Mouse (Mus musculus): ENCODE data around the gene 1700016D06Rik.

DNA sequence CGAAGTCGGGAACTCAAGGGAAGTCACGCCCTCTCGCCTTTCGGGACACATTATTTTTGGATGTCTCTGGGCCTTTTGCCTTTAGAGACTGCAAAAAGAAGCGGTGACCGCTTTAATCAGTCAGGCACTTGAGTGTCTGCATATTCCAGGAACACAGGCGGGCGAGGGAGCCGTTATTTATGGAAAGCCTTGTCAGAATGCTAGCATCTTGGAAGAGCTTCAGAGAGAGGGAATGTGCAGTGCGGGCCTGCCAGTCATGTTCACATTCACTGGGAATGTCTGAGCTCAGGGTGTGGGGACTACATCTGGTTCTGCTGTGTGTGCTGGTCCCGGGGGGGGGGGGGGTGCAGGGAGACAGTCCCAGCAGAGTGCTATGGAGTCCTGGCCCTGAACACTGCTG, 5.0 kb upstream of the 1700016D06Rik start:
- TF ChIP-seq USF1 (IDR thresholded peaks at IDR 0.05; ENCODE audit: low read depth, low read length) (no peak), CTCF (conservative IDR thresholded peaks at IDR 0.05 in 1 of 2, IDR thresholded peaks at IDR 0.05 in 1 of 2; ENCODE audit: low read depth in 2 of 2, low read length in 2 of 2) (no peak), MXI1 (IDR thresholded peaks at IDR 0.05; ENCODE audit: low read depth, low read length) (no peak), ELF1 (IDR thresholded peaks at IDR 0.05; ENCODE audit: low read depth, low read length) (no peak), POLR2A (IDR thresholded peaks at IDR 0.05; ENCODE audit: low read depth, low read length) (no peak), TCF12 (IDR thresholded peaks at IDR 0.05; ENCODE audit: low read depth, low read length) (no peak), JUND (conservative IDR thresholded peaks at IDR 0.05; ENCODE audit: low read depth, low read length) (no peak), SMC3 (IDR thresholded peaks at IDR 0.05; ENCODE audit: low read depth, low read length) (no peak), MAZ (IDR thresholded peaks at IDR 0.05; ENCODE audit: low read depth, low read length) (no peak), MAFK (IDR thresholded peaks at IDR 0.05; ENCODE audit: insufficient replicate concordance, low read length) (no peak), MAX (IDR thresholded peaks at IDR 0.05; ENCODE audit: low read length) (no peak), EP300 (IDR thresholded peaks at IDR 0.05; ENCODE audit: low read length) (no peak)
